Mouse (Mus musculus) thymus, adult 18-20 months (tissue): ENCODE measurements around the gene Pced1a.
"Not testable (repeated sequence)": the region's sequence is repeated elsewhere in the genome, so short reads cannot be mapped to it uniquely, and the experiment has no call there.

Source experiments
- DNase-seq, 2 experiments: peaks; one replicate each; pipeline ENCODE4 v3.0.0; 2022; ENCODE audit warnings: mixed read lengths in 2 of 2

Pced1a gene

DNA sequence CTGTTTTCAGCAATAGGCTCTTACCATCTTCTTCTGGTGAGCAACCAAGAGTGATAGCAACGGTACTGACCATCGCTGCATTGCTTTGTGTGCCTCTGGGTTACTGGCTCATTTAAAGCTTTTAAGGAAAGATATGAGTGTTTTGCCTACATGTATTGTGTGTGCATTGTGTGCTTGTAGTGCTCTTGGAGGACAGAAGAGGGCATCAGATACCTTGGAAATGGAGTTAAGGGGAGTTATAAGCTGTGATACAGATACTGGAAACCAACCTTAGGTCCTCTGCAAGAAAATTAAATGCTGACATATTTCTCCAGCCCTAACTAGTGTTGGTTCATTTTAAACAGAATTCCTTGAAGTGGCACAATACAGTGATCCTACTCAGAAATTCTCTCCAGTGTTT is 35.7 kb downstream of the Pced1a start:
- no peak for DNase-seq

DNA sequence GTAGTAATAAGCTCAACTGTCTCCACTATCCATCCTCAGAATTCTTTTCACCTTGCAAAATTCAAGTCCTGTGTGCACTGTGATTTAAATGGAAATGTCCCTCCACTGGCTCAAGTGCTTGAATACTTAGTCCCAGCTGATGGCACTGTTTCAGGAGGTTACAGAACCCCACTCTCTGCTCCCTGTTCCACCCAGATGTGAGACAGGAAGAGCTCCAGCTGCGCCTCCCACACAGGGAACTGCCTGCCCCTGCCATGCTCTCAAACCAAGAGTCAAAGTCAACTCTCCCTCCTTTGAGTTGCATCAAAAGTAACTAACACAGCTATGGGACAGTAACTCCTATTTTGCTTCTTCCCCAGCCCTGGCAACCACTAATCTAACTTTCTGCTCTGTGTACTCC is 38.3 kb downstream of the Pced1a start:
- no peak for DNase-seq

DNA sequence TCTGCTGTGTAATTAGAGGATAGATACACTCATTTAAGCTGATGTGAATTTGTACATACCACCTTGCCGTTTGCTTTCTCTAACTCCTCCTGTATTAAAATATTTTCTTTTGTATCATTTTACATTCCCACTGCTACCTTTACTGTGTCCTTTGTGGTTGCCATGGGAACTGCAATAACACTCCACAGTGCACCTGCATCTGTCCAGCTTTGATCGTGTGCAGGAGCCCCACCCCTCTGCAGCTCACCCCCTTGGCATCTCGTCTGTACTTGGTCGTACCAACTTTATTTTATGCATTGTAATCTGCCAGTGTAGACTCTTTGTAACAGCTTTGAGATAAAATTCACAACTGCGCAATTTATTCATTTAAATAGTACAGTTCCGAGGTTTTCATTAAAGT is 40.6 kb downstream of the Pced1a start:
- peak in 1 of 2 experiments; percentile 33 for DNase-seq

DNA sequence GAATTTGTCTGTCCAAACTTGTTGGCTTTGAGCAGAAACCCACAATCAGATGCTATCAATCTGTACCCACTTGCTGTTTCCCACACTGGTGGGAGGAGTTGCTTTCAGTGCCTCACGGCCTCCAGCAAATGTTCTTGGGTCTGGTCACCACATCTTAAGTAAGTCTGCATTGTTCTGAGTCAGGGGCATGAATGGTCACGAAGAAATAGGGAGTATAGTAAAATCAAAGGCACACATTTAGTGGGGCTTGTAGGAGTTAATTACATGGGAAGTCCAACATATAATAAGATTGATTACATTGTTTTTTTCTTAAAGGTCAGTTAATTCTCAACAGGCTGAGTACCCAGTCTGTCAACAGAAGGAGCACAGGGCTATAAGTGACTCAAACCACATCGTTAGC is 41.3 kb downstream of the Pced1a start:
- no peak for DNase-seq

DNA sequence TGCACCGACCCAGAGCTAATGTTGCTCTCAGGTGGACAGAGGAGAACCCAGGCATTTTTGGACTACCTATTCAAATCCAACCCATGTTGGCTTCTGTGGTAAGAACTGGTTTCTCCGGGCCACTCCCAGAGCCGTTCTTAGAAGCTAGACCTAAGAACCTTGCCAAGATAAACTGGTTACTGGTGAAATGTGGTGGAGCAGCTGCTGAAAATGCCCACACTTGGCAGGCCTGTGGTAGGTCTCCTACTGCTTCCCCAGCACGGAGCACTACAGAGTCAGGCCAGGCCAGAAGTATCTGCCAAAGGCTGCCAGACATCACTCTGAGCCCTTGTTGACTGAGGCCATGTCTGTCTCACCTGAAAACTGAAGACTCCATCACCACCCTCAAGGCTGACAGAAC is 49.5 kb downstream of the Pced1a start:
- no peak for DNase-seq

DNA sequence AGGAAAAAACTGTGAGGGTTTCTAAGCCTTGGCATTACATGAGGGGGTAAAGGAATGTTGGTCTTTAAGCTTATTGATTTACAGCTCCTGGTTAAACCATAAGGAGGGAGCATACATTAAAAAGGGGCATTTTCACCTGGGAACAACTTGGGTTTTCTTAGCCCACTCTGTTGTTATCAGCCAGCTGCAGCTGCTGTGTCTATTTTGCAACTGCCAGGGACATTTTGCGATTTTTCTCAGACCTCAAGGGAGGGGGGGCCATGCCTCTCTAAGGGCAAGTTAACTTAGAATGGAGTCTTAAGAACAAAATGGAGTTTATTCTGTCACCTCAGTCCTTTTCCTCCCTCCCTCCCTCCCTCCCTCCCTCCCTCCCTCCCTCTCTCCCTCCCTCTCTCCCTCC is 51.5 kb downstream of the Pced1a start:
- DNase-seq = not testable (repeated sequence)

DNA sequence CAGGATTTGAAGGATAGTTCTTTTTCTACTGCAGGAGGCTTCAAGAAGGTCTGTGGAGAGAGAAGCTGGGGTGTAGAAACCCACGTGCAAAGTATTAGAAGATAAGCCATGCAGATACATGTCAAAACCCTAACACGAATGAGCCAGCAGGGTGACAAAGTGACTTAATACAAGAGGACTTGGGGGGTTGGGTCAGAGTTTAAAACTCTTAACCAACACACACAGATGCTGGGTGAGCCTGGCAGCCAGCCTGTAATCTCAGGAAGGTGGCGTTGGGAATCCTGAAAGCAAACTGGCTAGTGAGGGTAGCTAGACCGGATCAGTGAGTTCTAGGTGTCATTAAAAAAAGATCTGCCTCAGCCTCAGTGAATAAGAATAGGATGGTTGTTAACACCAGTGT is 57.1 kb downstream of the Pced1a start:
- DNase-seq = no peak
